Mouse (Mus musculus): ENCODE data around the gene Rab25. TPM values are rescaled to one million over a fixed set of nuclear protein-coding genes. Genes with fewer than 3 reads are reported as not detected.
A peak's percentile ranks its signal among the peaks of the same experiment; 100 is the strongest.

Rab25 gene
- total RNA-seq, 2 experiments from 2014 or later: not detected

- no peak for DNase-seq (ENCODE audit: low spot score in 2 of 2)
Measured at GRCm38 (mm10) chr3:88505081-88505480, 43.0 kb downstream of the Rab25 start.

GRCm38 (mm10) chr3:88503881-88504746 lies 44.0 kb downstream of the Rab25 start:
- no peak for DNase-seq (ENCODE audit: low spot score in 2 of 2)

GRCm38 (mm10) chr3:88503505-88503863 lies 44.6 kb downstream of the Rab25 start:
- DNase-seq (ENCODE audit: low spot score in 2 of 2): no peak

GRCm38 (mm10) chr3:88502641-88503504 lies 45.2 kb downstream of the Rab25 start:
- peak; percentile 87 to 94 for DNase-seq (ENCODE audit: low spot score in 2 of 2)

- no peak for DNase-seq (ENCODE audit: low spot score in 2 of 2)
Measured at GRCm38 (mm10) chr3:88502031-88502571, 46.0 kb downstream of the Rab25 start.

- no peak for DNase-seq (ENCODE audit: low spot score in 2 of 2)
Measured at GRCm38 (mm10) chr3:88501366-88502030, 46.6 kb downstream of the Rab25 start.

GRCm38 (mm10) chr3:88500655-88501365 lies 47.3 kb downstream of the Rab25 start:
- no peak for DNase-seq (ENCODE audit: low spot score in 2 of 2)

- no peak for DNase-seq (ENCODE audit: low spot score in 2 of 2)
Measured at GRCm38 (mm10) chr3:88500087-88500486, 48.0 kb downstream of the Rab25 start.

- no peak for DNase-seq (ENCODE audit: low spot score in 2 of 2)
Measured at GRCm38 (mm10) chr3:88499580-88499979, 48.5 kb downstream of the Rab25 start.

- no peak for DNase-seq (ENCODE audit: low spot score in 2 of 2)
Measured at GRCm38 (mm10) chr3:88495741-88496415, 52.2 kb downstream of the Rab25 start.

- peak in 1 of 2 experiments; percentile 63 for DNase-seq (ENCODE audit: low spot score in 2 of 2)
Measured at GRCm38 (mm10) chr3:88494836-88495628, 53.1 kb downstream of the Rab25 start.

GRCm38 (mm10) chr3:88493706-88494582 lies 54.2 kb downstream of the Rab25 start:
- no peak for DNase-seq (ENCODE audit: low spot score in 2 of 2)

Small RNAs within 50 kb of the gene (microRNA-seq; reads per million reads assigned to microRNA genes)
- 0 to 0.20 reads per million in 2 experiments for gene Mir1905

Other genes with a start within 250 kb of the Rab25 start
- gene Glmp, start 223.3 kb downstream of the Rab25 start, total RNA-seq (2021): 10 to 100 TPM; 89.8 to 94.5 TPM
- 1 to 10 TPM; 1.5 to 2.3 TPM for gene Tmem79, start 212.2 kb downstream of the Rab25 start, total RNA-seq (2021)
- 10 to 100 TPM; 64.5 to 65.7 TPM for gene Smg5, start 212.0 kb downstream of the Rab25 start, total RNA-seq (2021)
- gene Paqr6, start 183.7 kb downstream of the Rab25 start, total RNA-seq (2021): 10 to 100 TPM; 14.0 to 16.6 TPM
- under 1 TPM; 0.23 to 0.97 TPM for gene Bglap3, start 175.6 kb downstream of the Rab25 start, total RNA-seq (2021)
- not detected for gene Bglap2, start 169.6 kb downstream of the Rab25 start, total RNA-seq (2021)
- gene Bglap, start 163.8 kb downstream of the Rab25 start, total RNA-seq (2021): not detected
- gene Pmf1, start 138.0 kb downstream of the Rab25 start, total RNA-seq (2021): 1 to 10 TPM; 5.9 to 6.5 TPM
- gene Slc25a44, start 123.2 kb downstream of the Rab25 start, total RNA-seq (2021): 10 to 100 TPM; 71.9 to 73.0 TPM
- 10 to 100 TPM; 40.4 to 41.5 TPM for gene Sema4a, start 87.1 kb downstream of the Rab25 start, total RNA-seq (2021)
- 10 to 100 TPM; 36.5 to 40.2 TPM for gene Lmna, start 38.3 kb downstream of the Rab25 start, total RNA-seq (2021)
- 1 to 10 TPM; 2.0 to 2.2 TPM for gene Mex3a, start 15.9 kb downstream of the Rab25 start, total RNA-seq (2021)
- 100 to 1,000 TPM; 112 to 113 TPM for gene Lamtor2, start 4.8 kb upstream of the Rab25 start, total RNA-seq (2021)
- 100 to 1,000 TPM; 118 to 122 TPM for gene Ubqln4, start 5.5 kb upstream of the Rab25 start, total RNA-seq (2021)
- gene Ssr2, start 27.6 kb upstream of the Rab25 start, total RNA-seq (2021): 10 to 100 TPM; 91.5 to 97.2 TPM
- gene Arhgef2, start 57.7 kb upstream of the Rab25 start, total RNA-seq (2021): 100 to 1,000 TPM; 237 to 255 TPM
- gene Rxfp4, start 104.8 kb upstream of the Rab25 start, total RNA-seq (2021): not detected
- 10 to 100 TPM; 49.3 to 59.6 TPM for gene Khdc4, start 137.5 kb upstream of the Rab25 start, total RNA-seq (2021)
- 10 to 100 TPM; 37.7 to 43.0 TPM for gene Rit1, start 168.5 kb upstream of the Rab25 start, total RNA-seq (2021)
- gene Syt11, start 226.9 kb upstream of the Rab25 start, total RNA-seq (2021): 100 to 1,000 TPM; 501 to 519 TPM